Mouse (Mus musculus) 3134 (cell line): ENCODE results near the gene Gm11114.

ENCODE experiments used
- DNase-seq: peaks from one replicate; pipeline ENCODE4 v3.0.0-alpha.2; 2011; ENCODE audit warnings: low spot score; ENCODE audit not compliant: insufficient read length; ENCODE audit errors: extremely low read depth

Gm11114 gene

DNA sequence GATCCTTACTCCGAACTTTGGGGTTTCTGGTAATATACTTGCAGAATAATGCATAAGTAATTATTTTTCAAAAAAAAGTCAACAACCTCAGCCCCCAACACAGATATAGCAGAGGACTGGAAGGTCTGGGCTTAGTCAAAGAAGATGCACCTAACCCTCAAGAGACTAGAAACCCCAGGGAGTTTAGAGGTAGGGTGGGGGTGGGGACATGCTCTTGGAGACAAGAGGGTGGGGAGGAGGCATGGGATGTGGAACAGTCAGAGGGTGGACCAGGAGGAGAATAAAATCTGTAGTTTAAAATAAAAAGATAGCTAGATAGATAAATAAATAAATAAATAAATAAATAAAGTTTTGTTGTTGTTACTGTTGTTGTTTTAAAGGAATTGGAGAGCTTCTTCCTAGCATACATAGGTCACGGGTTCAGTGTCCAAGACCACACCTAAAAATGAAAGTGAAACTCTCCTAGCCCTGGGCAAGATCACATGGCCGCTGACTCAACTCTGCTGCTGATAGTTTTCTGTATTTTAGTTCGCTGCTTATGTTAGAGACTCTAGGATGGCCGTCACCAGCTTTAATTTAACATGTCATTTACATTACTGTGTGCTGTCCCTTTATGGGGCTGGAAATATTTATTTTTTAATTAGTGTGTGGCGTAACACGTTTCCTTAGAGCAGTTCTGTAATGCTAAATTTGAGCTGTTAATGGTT is 44.7 kb downstream of the Gm11114 start:
- peak; percentile 36 for DNase-seq
